Mouse (Mus musculus) T-helper 1 cell (primary cell): ENCODE data around the gene Adh1.

Experiments
- in situ Hi-C: fragments of 300-600 bp; cut with MboI, MseI; formaldehyde crosslinking; loops from one replicate; pipeline ENCODE4 v1.15.1; 2025; ENCODE audit warnings: high pct_unique_total_duplicates

Adh1 gene

DNA sequence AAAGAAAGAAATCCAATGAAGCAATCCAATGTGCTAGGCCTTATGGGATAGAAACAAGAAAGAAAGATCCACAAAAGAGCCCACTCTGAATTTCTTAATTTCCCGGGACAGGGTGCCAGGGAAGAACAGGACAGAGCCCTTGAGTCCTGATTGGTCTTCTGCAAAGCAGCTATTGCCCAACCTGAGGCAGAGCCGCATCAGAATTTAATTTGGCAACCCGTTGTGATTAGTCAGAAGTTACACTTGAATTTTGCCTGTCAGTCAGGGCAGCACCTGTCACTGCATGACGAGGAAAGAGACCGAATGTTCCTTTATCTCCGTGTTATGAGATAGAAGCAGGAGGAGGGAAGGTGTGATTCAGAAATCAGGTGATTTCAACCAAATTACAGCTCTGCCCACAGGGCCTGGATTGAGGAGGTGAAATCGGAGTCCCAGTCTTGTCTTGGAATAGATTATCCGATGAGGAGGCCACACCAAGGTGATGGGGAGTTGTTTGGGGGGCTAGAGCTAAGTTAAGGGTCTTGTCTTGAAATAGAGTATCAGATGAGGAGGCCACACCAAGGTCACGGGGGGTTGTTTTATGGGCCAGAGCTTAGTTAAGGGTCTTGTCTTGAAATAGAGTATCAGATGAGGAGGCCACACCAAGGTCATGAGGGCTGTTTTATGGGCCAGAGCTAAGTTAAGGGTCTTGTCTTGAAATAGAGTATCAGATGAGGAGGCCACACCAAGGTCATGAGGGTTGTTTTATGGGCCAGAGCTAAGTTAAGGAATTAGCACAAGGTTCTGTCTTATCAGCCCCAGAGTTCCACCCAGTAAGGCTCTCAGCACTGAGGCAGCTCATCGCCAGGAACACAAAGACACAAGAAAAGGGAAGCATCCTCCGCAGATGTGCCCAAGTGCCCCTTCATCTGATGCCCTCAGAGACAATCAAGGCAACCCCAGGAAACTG, at the start of gene Adh1:
TSS of gene Adh1 (plus strand) at position 271 of the 949 bp plus-strand sequence.
- in situ Hi-C loops, result no loop called here

DNA sequence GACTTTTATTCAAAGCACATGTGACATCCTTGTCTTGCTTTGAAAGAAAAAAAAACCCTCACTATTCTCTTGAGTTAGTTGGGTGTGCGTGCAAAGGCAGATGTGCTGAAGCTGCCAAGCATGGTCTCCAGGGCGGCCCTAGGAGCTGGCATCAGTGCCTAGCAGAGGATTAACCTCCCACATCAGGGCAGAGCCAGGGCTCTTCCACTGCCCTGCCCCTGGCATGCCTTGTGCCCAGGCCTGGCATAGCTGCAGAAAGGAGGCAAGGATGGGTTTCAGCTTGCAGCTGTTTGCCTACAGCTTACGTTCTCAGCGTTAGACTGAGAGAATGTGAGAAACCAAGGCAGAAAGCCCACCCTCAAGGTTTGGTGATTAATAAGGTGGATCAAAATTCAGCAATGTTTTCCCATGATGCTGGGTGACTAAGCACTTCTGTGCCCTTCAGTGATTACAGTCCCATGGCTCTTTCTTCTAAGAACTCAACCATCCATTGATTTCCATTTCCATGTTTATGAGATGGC, 48.3 kb upstream of the Adh1 start:
- in situ Hi-C loops, result no loop called here

DNA sequence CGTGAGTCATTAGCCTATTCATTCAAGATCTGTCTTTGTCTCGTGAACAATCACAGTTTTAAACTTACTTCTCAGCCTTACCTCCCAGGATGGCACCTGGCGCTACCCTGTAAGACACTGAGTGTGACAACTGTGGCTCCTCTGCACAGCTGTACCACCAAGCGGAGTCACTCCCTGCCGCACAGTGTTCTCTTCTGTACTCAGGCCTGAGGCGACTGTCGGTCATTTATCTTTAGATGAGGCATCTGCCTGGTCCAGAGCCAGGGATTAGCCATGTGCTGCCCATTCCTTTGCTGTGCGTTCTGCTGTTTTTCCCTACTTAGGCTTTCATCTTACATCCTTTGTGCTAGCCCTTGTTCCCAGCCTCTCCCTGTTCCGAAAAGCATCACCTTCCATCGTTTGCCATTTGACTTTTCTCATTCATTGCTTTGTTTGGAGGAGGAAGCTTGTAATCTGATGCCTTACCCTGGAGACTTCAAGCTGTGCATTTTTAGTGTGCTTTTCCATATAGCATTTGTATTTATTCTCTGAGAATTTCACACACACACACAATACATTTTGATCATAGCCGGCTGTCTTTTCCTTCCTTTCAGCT, 45.3 kb upstream of the Adh1 start:
- in situ Hi-C loops, result no loop called here

DNA sequence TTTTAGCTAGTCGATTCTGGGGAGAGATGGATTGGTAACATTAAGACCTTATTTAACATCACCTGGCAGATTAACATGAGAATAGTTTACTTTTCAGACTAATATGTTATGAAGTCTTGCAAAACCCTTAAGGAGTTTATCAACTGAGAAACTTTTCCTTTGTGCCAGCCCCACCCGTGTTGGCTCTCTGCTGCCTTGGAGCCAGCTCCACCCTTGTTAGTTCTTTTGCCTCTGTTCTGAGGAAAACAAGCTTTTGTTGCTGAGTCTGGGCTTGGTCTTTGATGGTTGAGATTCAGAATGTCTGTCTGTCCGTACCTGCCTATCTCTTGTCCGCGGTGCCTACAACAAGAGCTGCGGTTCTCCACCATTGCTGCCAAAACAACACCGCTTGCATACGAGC, 44.7 kb upstream of the Adh1 start:
- in situ Hi-C loops, result no loop called here

DNA sequence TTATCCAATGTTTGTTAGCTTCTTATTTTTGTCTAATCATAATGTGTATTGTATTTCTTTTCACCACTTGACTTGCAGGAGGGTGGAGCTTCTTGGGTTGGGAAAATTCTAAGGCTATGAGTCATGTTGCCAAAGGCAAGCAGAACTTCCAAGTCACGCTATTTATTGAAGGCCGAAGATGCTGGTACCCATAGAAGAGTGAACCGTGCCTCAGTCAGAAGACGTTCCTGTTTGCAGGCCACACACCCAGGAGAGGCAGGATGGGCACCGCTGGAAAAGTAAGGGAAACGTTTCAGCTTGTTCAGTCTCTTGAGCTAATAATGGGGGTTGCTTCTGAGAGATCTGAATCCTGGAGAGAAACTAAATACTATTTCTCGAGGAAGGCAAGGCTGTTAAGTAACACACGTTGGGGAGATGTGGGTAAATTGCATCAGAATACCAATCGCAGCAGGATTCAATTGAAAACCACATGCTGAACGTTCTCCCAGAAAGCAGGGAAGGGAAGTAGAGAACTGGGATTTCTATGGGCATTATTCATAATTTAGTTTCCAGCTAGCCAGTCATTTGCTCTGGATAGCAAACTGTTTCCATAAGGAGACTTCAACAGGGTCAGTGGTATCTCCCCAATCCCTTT, 43.0 kb upstream of the Adh1 start, which contains the start of gene Adh7:
TSS of gene Adh7 (plus strand) at position 130 of the 634 bp plus-strand sequence.
- in situ Hi-C loops, result no loop called here

GRCm38 (mm10) chr3:138221116-138221515, 39.7 kb upstream of the Adh1 start:
- in situ Hi-C loops, result loop anchor here (5.0 kb wide), 1 partner anchor 221 kb away; the partner anchor contains the start of gene Adh5

GRCm38 (mm10) chr3:138222511-138222910, 38.3 kb upstream of the Adh1 start:
- in situ Hi-C loops, result loop anchor here (5.0 kb wide), 1 partner anchor 220 kb away; the partner anchor contains the start of gene Adh5

- in situ Hi-C loops, result loop anchor here (5.0 kb wide), 1 partner anchor 219 kb away; the partner anchor contains the start of gene Adh5
Observed at GRCm38 (mm10) chr3:138222952-138223351, 37.8 kb upstream of the Adh1 start.

GRCm38 (mm10) chr3:138224363-138224954, 36.3 kb upstream of the Adh1 start:
- in situ Hi-C loops, result loop anchor here (5.0 kb wide), 1 partner anchor 218 kb away; the partner anchor contains the start of gene Adh5

DNA sequence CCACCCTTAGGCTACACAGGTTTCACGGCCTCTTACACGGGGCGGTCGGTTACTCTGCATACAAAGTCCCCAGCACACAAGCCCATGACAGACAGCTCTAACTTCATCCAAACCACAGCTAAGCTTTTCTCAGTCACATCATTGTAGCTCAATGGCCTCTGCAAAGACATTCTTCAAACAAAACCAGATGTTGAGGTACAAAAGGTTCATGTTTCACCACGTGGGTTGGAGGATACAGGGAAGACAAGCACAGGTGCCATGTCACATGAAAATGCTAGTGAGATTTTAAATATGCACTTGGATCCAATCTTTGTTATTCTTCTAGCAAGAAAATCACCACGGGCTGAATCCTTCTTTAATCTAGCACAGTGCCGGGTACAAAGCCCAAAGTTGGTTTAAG, 35.5 kb upstream of the Adh1 start:
- in situ Hi-C loops, result no loop called here

DNA sequence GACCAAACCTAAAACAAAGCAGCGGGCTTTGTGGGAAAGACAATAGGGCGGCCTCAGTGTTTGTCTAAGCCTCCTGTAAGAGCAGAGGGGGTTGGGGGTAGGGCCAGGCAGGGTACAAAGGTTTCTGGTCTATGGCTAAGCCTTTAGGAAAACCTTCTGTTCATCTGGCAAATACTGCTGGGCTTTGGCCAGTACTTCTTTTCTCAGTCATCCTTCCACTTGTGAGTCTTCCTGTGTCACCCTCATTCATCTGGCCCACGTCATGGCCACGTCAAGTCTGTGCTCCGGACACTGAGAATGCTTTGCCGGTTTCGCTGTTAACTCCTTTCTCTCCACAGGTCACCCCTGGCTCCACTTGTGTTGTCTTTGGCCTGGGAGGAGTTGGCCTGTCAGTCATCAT, 34.9 kb upstream of the Adh1 start:
- in situ Hi-C loops, result no loop called here

- in situ Hi-C loops, result no loop called here
Observed at GRCm38 (mm10) chr3:138226476-138226875, 34.3 kb upstream of the Adh1 start.

GRCm38 (mm10) chr3:138227082-138227481, 33.7 kb upstream of the Adh1 start:
- in situ Hi-C loops, result no loop called here

DNA sequence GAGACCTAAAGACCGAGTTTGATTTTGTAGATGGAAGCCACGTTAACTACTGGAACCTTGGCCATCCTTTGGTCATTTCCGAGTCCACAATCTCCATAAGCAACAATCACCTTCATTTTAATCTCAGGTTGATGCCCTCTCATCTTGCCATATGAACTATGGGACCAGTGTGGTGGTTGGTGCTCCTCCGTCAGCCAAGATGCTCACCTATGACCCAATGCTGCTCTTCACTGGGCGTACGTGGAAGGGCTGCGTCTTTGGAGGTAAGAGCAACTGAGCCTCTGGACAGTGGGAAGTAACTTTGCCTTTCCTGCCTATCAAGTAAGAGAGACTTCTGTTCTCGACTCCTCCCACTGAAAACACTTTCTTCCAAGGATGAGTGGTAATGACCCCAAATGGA, 33.0 kb upstream of the Adh1 start:
- in situ Hi-C loops, result no loop called here

DNA sequence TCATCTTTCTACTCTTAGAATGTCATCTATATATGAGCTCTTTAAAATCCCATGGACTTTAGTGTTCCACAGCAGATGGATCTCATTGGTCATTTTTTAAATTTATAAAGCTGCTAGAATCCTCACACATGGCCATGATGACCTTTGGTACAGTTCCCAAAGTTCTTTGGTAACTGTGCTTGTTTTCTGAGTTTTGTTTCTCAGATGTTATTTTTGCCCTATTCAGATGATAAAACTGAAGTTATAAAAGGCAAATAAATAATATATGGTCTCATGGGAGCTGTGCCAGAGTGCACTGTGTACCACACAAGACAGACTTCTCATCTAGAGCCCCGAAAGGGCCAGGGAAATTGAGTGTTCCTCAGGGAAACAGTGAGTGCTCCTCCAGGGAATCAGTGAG, 31.3 kb upstream of the Adh1 start:
- in situ Hi-C loops, result no loop called here

GRCm38 (mm10) chr3:138230266-138230665, 30.5 kb upstream of the Adh1 start:
- in situ Hi-C loops, result no loop called here

DNA sequence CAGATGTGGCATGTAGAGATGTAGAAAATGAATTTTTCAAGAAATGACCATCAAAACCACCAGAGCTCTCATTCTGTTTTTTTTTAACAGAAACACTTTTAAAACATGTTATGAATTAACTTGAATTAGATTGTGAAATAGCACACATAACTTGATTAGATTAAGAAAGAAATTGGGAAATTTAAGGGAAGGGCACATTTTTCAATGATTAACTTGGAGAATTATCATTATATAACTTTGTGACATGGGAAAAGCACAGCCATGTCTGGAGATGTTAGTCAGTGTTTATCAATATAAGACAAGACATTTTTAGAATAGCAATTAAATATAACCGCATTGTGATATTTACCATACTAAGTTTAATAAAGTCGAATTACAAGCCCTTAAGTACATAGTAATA, 29.3 kb upstream of the Adh1 start:
- in situ Hi-C loops, result no loop called here

DNA sequence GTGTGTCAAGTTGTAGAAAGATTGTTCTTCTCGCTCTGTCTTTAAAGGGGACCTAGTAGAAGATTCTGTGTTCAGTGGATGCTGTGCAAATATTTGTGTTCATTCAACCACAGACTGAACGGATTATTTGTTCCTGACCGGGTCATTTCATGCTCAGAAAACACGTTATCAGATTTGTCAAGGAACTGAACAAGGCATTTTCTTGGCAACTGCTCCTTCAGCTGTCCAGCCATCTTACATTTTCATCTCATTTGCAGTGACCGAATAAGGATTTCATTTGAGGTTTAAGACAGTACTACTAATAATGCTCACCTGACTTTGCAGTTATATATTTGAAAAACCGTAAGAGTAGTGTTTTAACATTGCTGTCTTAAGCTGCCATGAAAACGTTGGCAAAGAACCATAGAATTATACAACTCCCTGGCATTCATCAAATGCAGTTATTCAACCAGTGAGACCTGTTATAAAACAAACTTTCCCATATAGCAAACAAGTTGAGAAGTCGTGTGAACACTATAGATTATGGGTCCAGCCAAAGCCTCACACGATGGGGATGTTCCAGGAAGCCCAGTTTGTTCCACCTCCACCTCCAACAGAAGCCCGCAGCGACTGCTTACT, 24.1 kb upstream of the Adh1 start:
- in situ Hi-C loops, result loop anchor here (5.0 kb wide), 1 partner anchor 36 kb away; no protein-coding TSS in a partner anchor

DNA sequence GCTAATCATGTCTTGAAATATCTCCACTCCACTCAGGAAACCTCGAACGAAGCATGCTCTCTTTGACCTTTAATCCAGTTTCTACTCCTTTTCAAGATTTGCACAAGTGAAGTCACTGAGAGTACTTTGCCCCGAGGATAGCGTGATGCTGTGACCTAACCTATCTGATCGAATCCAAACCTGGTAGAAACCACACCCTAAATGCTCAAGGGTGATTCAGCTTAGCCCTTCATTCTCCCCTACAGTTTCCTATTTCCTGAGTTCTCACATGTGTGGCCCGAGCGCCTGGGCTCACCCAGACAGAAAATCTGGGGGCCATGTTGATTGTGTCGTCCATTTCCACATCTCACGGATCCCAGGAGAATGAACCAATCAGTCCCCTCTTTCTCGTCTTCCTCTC, 22.7 kb upstream of the Adh1 start:
- in situ Hi-C loops, result loop anchor here (5.0 kb wide), 1 partner anchor 34 kb away; no protein-coding TSS in a partner anchor

- in situ Hi-C loops, result loop anchor here (5.0 kb wide), 1 partner anchor 33 kb away; no protein-coding TSS in a partner anchor
Observed at GRCm38 (mm10) chr3:138239461-138239860, 21.3 kb upstream of the Adh1 start.

DNA sequence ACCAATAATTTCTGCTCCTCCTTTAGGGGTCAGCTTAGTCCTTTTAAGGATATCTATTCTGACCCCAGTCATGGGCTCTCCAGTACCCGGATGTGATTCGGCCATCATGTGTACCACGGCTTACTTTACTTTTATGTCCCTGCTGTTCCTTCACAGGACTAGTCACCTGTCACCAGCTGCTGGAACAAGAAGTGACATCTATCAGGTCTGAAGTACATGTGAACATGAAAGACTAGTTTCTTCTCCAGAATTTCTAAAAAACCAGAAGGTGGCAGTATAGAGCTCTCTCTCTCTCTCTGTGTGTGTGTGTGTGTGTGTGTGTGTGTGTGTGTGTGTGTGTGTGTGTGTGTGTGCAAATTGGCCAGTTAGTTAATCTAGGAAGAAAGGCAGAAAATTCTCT, 20.4 kb upstream of the Adh1 start:
- in situ Hi-C loops, result no loop called here
